Mouse (Mus musculus): ENCODE measurements around the gene Six5.

DNA sequence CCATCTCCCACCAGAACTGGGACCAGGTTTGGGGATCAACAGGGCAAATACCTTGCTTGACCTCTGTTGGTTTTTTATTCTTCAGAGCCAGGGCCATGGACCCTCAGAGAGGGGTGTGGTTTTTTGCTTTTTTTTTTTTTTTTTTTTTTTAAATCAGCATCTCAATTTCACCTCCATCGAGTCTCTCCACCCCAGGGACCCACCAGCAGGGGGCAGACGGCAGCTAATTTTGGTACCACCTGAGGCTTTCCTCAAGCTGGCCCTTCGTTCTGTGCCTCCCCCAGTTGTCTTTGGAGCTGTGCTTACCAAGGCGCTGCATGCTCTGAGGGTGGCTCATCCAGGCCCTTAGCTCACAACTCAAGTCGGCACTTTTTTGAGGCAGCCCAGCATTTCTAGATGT, 43.0 kb downstream of the Six5 start:
- TF ChIP-seq CTCF (IDR thresholded peaks at IDR 0.05) (peak; percentile 61), EP300 (IDR thresholded peaks at IDR 0.05) (no peak)

All from lung, postnatal 0 days (tissue).